Mouse (Mus musculus) layer of hippocampus, postnatal 10 days (tissue): ENCODE measurements at regions not wholly inside any gene's neighbourhood (a gene's known extent, or its start where the extent isn't known, plus 50 kb on each side); places are given as distances from the start of the nearest gene placed in this dataset.
"Not testable (repeated sequence)": the region's sequence is repeated elsewhere in the genome, so short reads cannot be mapped to it uniquely, and the experiment has no call there.

ENCODE experiments used
- DNase-seq, 2 experiments: peaks; one replicate each; pipeline ENCODE4 v3.0.0; 2021; ENCODE audit warnings: low spot score in 2 of 2

GRCm38 (mm10) chr5:74830646-74831045 is 127.9 kb upstream of the Lnx1 start:
- no peak for DNase-seq

GRCm38 (mm10) chr5:74829003-74829402 is 126.3 kb upstream of the Lnx1 start:
- no peak for DNase-seq

GRCm38 (mm10) chr5:74827944-74828343 is 125.2 kb upstream of the Lnx1 start:
- DNase-seq = no peak

GRCm38 (mm10) chr5:74825517-74826254 is 123.0 kb upstream of the Lnx1 start:
- DNase-seq = no peak

GRCm38 (mm10) chr5:74823719-74824118 is 121.0 kb upstream of the Lnx1 start:
- DNase-seq = no peak

GRCm38 (mm10) chr5:74821969-74822368 is 119.3 kb upstream of the Lnx1 start:
- no peak for DNase-seq

GRCm38 (mm10) chr5:74816523-74816922 is 113.8 kb upstream of the Lnx1 start:
- no peak for DNase-seq

- DNase-seq = no peak
Observed at GRCm38 (mm10) chr5:74813396-74813795, 110.7 kb upstream of the Lnx1 start.

- no peak for DNase-seq
Observed at GRCm38 (mm10) chr5:74811046-74811445, 108.3 kb upstream of the Lnx1 start.

- no peak for DNase-seq
Observed at GRCm38 (mm10) chr5:74807581-74808221, 105.0 kb upstream of the Lnx1 start.

GRCm38 (mm10) chr5:74801946-74802345 is 99.2 kb upstream of the Lnx1 start:
- DNase-seq = no peak

- peak in 1 of 2 experiments; percentile 21 for DNase-seq
Observed at GRCm38 (mm10) chr5:74800351-74800750, 97.6 kb upstream of the Lnx1 start.

GRCm38 (mm10) chr5:74796421-74797067 is 93.8 kb upstream of the Lnx1 start:
- peak; percentile 75 to 80 for DNase-seq

- DNase-seq = no peak
Observed at GRCm38 (mm10) chr5:74794726-74795125, 92.0 kb upstream of the Lnx1 start.

GRCm38 (mm10) chr5:74793431-74793830 is 90.7 kb upstream of the Lnx1 start:
- DNase-seq = no peak

GRCm38 (mm10) chr5:74792936-74793335 is 90.2 kb upstream of the Lnx1 start:
- no peak for DNase-seq

- DNase-seq = peak; percentile 54 to 61
Observed at GRCm38 (mm10) chr5:74792301-74792700, 89.6 kb upstream of the Lnx1 start.

- not testable (repeated sequence) for DNase-seq
Observed at GRCm38 (mm10) chr5:74790501-74790900, 87.8 kb upstream of the Lnx1 start.

GRCm38 (mm10) chr5:74783906-74784305 is 81.2 kb upstream of the Lnx1 start:
- no peak for DNase-seq

- DNase-seq = no peak
Observed at GRCm38 (mm10) chr5:74778076-74778465, 75.4 kb upstream of the Lnx1 start.

- DNase-seq = no peak
Observed at GRCm38 (mm10) chr5:74777381-74778075, 74.8 kb upstream of the Lnx1 start.

GRCm38 (mm10) chr5:74776081-74776480 is 73.4 kb upstream of the Lnx1 start:
- DNase-seq = no peak
